10 mouse cellular contexts compared by ENCODE assay signal in genomic region chr14:60409702-60410491, GRCm38 (mm10). TPM values are rescaled to one million over a fixed set of nuclear protein-coding genes. Genes with fewer than 3 reads are reported as not detected.
DNase-seq lines count a peak whose midpoint lies in the region; ATAC-seq and TF ChIP-seq lines count a peak whose summit lies in the region.
"Had no signal": no experiment of that assay in that cellular context is flagged by ENCODE, and none has a peak within 500 bp of the region (broad histone marks: within the 10 kb centered on the region; RNA-seq: fewer than 3 reads in every experiment).

No protein-coding gene starts in this region.

- TF ChIP-seq POLR2A in cerebellum, adult 2 months (IDR thresholded peaks at IDR 0.05; ENCODE audit: borderline replicate concordance, insufficient read depth, low read length): no peak
- no peak for TF ChIP-seq POLR2A in lung, adult 2 months (IDR thresholded peaks at IDR 0.05; ENCODE audit: borderline replicate concordance, extremely low read depth, low read depth, low read length)

- 0 out of 2 replicates have a peak, but pooled peaks have one; percentile 22 for ATAC-seq in heart, embryonic 12.5 days (ENCODE audit: insufficient number of reproducible peaks, low FRiP score)
- peak; percentile 83 for ATAC-seq in hindbrain, embryonic 11.5 days (ENCODE audit: low FRiP score)
- peak; percentile 76 for ATAC-seq in midbrain, embryonic 12.5 days (ENCODE audit: low FRiP score, low read depth)

- H3K36me3 ChIP-seq in heart, embryonic 12.5 days: no peaks in the 10 kb centered on the region
- no peaks in the 10 kb centered on the region for H3K36me3 ChIP-seq in hindbrain, embryonic 11.5 days (ENCODE audit: control insufficient read depth, insufficient read depth, low read length)
- H3K36me3 ChIP-seq in midbrain, embryonic 12.5 days: no peaks in the 10 kb centered on the region
- H3K36me3 ChIP-seq: embryonic facial prominence, embryonic 15.5 days had no signal

- peaks cover 6% of the 10 kb centered on the region for H3K4me1 ChIP-seq in heart, embryonic 12.5 days (replicated peaks)
- H3K4me1 ChIP-seq in cerebellum, adult 2 months (ENCODE audit: control insufficient read depth, insufficient read depth, low read length): peaks cover 27% of the 10 kb centered on the region
- H3K4me1 ChIP-seq in hindbrain, embryonic 11.5 days (replicated peaks; ENCODE audit: control insufficient read depth, insufficient read depth, low read length): peaks cover 2% of the 10 kb centered on the region; the same call in 1 of the 2 replicates
- peaks cover 33% of the 10 kb centered on the region for H3K4me1 ChIP-seq in midbrain, embryonic 12.5 days
- H3K4me1 ChIP-seq in lung, adult 2 months (ENCODE audit: control insufficient read depth, insufficient read depth, low read length): no peaks in the 10 kb centered on the region
- H3K4me1 ChIP-seq: megakaryocyte, embryonic 14.5 days had no signal

- no peak overlapping the region for H3K27ac ChIP-seq in heart, embryonic 12.5 days (ENCODE audit: poor library complexity, severe bottlenecking)
- H3K27ac ChIP-seq in cerebellum, adult 2 months (ENCODE audit: insufficient read depth, low read length): no peak overlapping the region
- H3K27ac ChIP-seq in hindbrain, embryonic 11.5 days (ENCODE audit: low read depth, low read length): 0 out of 2 replicates have a peak overlapping the region, but pooled peaks have one; percentile 27
- peak overlapping the region; percentile 63 for H3K27ac ChIP-seq in midbrain, embryonic 12.5 days (replicated peaks)
- H3K27ac ChIP-seq: embryonic facial prominence, embryonic 15.5 days had no signal

- H3K4me3 ChIP-seq in heart, embryonic 12.5 days: no peak overlapping the region
- H3K4me3 ChIP-seq in cerebellum, adult 2 months (replicated peaks; ENCODE audit: insufficient read depth, low read depth, low read length): peak overlapping the region; percentile 17
- H3K4me3 ChIP-seq in hindbrain, embryonic 11.5 days (ENCODE audit: low read depth, low read length): no peak overlapping the region
- no peak overlapping the region for H3K4me3 ChIP-seq in midbrain, embryonic 12.5 days
- no peak overlapping the region for H3K4me3 ChIP-seq in lung, adult 2 months (replicated peaks; ENCODE audit: extremely low read depth, low read depth, low read length)
- H3K4me3 ChIP-seq: embryonic facial prominence, embryonic 15.5 days; megakaryocyte, embryonic 14.5 days had no signal

- H3K4me2 ChIP-seq in heart, embryonic 12.5 days: peak overlapping the region; percentile 27; the same call in 1 of the 2 replicates
- H3K4me2 ChIP-seq in hindbrain, embryonic 11.5 days (replicated peaks; ENCODE audit: low read depth, low read length): no peak overlapping the region
- H3K4me2 ChIP-seq in midbrain, embryonic 12.5 days (replicated peaks): peak overlapping the region; percentile 29
- H3K4me2 ChIP-seq: embryonic facial prominence, embryonic 15.5 days had no signal

- H3K9ac ChIP-seq in heart, embryonic 12.5 days: no peak overlapping the region
- no peak overlapping the region for H3K9ac ChIP-seq in hindbrain, embryonic 11.5 days (ENCODE audit: low read depth, low read length)
- H3K9ac ChIP-seq in midbrain, embryonic 12.5 days (replicated peaks): no peak overlapping the region
- H3K9ac ChIP-seq: embryonic facial prominence, embryonic 15.5 days had no signal

- 0 out of 2 replicates have a peak, but pooled peaks cover 3% of the 10 kb centered on the region for H3K27me3 ChIP-seq in heart, embryonic 12.5 days (replicated peaks)
- H3K27me3 ChIP-seq in cerebellum, adult 2 months (ENCODE audit: control insufficient read depth, insufficient read depth, low read length): no peaks in the 10 kb centered on the region
- H3K27me3 ChIP-seq in hindbrain, embryonic 11.5 days (ENCODE audit: control insufficient read depth, insufficient read depth, low read length): no peaks in the 10 kb centered on the region
- H3K27me3 ChIP-seq in midbrain, embryonic 12.5 days: peaks cover 7% of the 10 kb centered on the region; the same call in 1 of the 2 replicates
- H3K27me3 ChIP-seq: embryonic facial prominence, embryonic 15.5 days had no signal

- H3K9me3 ChIP-seq in heart, embryonic 12.5 days (replicated peaks): no peaks in the 10 kb centered on the region
- no peaks in the 10 kb centered on the region for H3K9me3 ChIP-seq in hindbrain, embryonic 11.5 days (ENCODE audit: control insufficient read depth, low read length)
- no peaks in the 10 kb centered on the region for H3K9me3 ChIP-seq in midbrain, embryonic 12.5 days
- H3K9me3 ChIP-seq: embryonic facial prominence, embryonic 15.5 days had no signal

- DNase-seq in heart, adult 8-10 months (ENCODE audit: low spot score): no peak
- peak; percentile 42 to 76 for DNase-seq in cerebellum, adult 2 months
- DNase-seq in hindbrain, embryonic 11.5 days (ENCODE audit: low spot score): peak; percentile 61
- DNase-seq in T-cell, adult 2 months (ENCODE audit: low spot score): no peak
- DNase-seq in layer of hippocampus, postnatal 36 days: no peak
- no peak for DNase-seq in lung, adult 2 months

- TF ChIP-seq CTCF in cerebellum, adult 2 months (IDR thresholded peaks at IDR 0.05; ENCODE audit: borderline replicate concordance, insufficient read depth, low read depth, low read length): no peak
- no peak for TF ChIP-seq CTCF in lung, adult 2 months (IDR thresholded peaks at IDR 0.05; ENCODE audit: insufficient read depth, low read length)

- WGBS in heart, embryonic 12.5 days: 31% methylated on average over 12 of the region's 12 CpGs
- WGBS in cerebellum, adult 2 months: 9% methylated on average over 12 of the region's 12 CpGs
- WGBS in hindbrain, embryonic 11.5 days: 35% methylated on average over 12 of the region's 12 CpGs
- WGBS in midbrain, embryonic 12.5 days: 21% methylated on average over 12 of the region's 12 CpGs
- WGBS in lung, adult 2 months: 24% methylated on average over 12 of the region's 12 CpGs

RNA-seq across cellular contexts. Expression of gene Amer2, which starts 36.8 kb away (rescaled TPM):
- 1.1 TPM in 2 replicates for polyA plus RNA-seq in heart, embryonic 12.5 days (2016; fragmentation: Nextera tagmentation; extraction: Ambion mirVana)
- total RNA-seq in heart, adult 8-10 months (2022): not detected
- 28.3 and 33.2 TPM in 2 replicates for polyA plus RNA-seq in cerebellum, adult 2 months (2012; rRNA removed)
- 12.0 and 12.6 TPM in 2 replicates for polyA plus RNA-seq in hindbrain, embryonic 11.5 days (2014; fragmentation: Nextera tagmentation; extraction: Ambion mirVana)
- polyA plus RNA-seq in midbrain, embryonic 12.5 days (2016; fragmentation: Nextera tagmentation; extraction: Ambion mirVana): 31.0 and 44.7 TPM in 2 replicates
- 10 to 100 TPM; 50.8 to 51.0 TPM for total RNA-seq in layer of hippocampus, postnatal 36 days (2021)
- polyA plus RNA-seq in lung, adult 2 months (2012; rRNA removed): 0.09 and 0.26 TPM in 2 replicates

Comparison
In these comparisons a context has a peak if more than half of its experiments do, and no peak if none do; other contexts are left out.
1. ATAC-seq: peak in every context shown above with its lines; median percentile 83 in hindbrain, embryonic 11.5 days; 76 in midbrain, embryonic 12.5 days; 22 in heart, embryonic 12.5 days.
2. H3K27ac ChIP-seq: peak in hindbrain, embryonic 11.5 days (single experiment) and midbrain, embryonic 12.5 days (single experiment); none in heart, embryonic 12.5 days (single experiment) and cerebellum, adult 2 months (single experiment).
3. DNase-seq: peak in cerebellum, adult 2 months (2 of 2) and hindbrain, embryonic 11.5 days (single experiment); none in heart, adult 8-10 months (single experiment), T-cell, adult 2 months (single experiment), layer of hippocampus, postnatal 36 days (0 of 2) and lung, adult 2 months (single experiment).